Mouse (Mus musculus) heart, adult 18-20 months (tissue): Measurements from ENCODE around the gene Nr2c1. TPM values are rescaled to one million over a fixed set of nuclear protein-coding genes. Genes with fewer than 3 reads are reported as not detected.

ENCODE experiments used
- DNase-seq, 2 experiments: peaks; one replicate each; pipeline ENCODE4 v3.0.0; 2021 to 2022; ENCODE audit warnings: mixed read lengths in 1 of 2
- total RNA-seq, 2 experiments: library from RNA; stranded (reverse); gene quantifications; 2 replicates each; pipeline ENCODE4 v1.2.3; 2021

Gene Nr2c1
- total RNA-seq, 2 experiments from 2014 or later, result 5.2 to 7.3 TPM

- DNase-seq, result no peak
These were observed 8.8 kb upstream of the Nr2c1 start for GRCm38 (mm10) chr10:94138890-94139482.

- DNase-seq, result no peak
These were observed 7.4 kb upstream of the Nr2c1 start for GRCm38 (mm10) chr10:94140227-94140931.

DNA sequence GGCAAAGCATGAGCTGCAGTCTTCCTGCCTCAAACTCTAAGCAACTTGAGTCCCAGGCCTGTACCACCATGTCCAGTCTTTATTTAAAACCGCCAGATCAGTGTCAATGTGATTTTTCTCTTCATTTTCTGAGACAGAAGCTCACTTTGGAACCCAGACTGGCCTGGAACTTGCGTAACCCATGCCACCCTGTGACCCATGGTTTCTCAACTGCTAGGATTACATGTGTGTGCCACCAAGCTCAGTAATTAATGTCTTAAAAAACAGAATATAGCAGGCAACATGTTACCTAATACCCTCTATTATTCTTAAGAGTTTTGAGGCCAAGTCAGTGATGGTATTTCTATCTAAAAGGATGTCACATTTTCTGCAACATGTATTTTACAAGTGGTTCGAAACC lies 5.4 kb upstream of the Nr2c1 start:
- no peak for DNase-seq

- DNase-seq, result no peak
These were observed 3.2 kb upstream of the Nr2c1 start for GRCm38 (mm10) chr10:94144581-94144980.

- DNase-seq, result no peak
These were observed 450 bp upstream of the Nr2c1 start for GRCm38 (mm10) chr10:94147391-94147755.

DNA sequence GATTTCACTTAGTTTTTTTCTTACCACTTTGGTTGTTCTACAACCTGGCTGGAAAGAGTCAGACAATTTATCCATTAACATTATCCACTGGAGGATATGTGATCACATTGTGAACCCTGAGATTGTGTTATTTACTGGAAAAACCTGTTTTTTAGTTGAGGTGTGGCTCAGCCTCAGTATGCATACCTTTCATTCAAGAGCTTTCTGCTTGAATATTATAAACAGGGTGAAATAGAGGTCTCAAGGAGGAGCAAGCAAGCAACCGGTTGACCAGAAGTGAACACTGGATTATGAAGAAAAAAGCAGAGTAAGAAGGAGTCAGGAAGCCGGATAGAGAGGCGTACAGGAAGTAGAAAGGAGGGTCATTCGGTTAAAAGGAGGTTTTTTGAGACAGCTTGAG lies 3.7 kb downstream of the Nr2c1 start:
- no peak for DNase-seq

DNA sequence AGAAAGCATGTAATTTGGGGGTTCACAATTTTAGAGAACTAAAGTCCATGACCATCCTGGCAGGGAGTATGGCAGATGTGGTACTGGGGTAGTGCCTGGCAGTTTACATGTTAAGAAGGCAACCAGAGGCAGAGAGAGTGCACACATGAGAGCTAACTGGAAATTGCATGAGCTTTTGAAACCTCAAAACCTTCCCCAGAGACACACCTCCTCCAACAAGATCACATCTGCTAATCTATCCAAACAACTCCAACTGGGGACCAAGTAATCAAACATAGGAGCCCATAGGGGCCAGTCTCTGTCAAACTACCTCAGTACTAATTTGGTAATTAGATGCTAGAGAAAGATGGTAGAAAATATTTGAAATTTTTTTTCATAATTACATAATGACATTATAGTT lies 6.0 kb downstream of the Nr2c1 start:
- DNase-seq, result no peak

DNA sequence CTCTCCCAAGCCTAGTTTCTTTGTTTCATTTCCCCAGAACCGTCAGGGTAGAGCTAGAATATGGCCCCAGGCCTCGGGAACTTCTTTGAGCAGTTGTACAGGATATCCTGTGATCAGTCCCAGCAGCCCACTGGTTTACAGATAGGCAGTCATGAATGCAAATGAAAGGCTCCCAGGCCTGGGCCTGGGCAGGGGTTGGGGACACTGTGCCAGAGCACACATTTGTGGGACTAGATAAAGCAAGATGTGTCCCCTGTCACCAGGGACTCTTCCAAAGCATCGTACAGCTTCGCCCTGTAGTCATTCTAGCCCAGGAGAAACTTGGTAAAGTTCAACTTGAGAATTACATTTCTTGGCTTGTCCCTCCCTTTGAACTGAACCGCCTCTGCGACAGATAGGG lies 11.1 kb downstream of the Nr2c1 start:
- DNase-seq, result no peak

GRCm38 (mm10) chr10:94159406-94159805 lies 11.6 kb downstream of the Nr2c1 start:
- no peak for DNase-seq

GRCm38 (mm10) chr10:94161051-94161765 lies 13.4 kb downstream of the Nr2c1 start:
- DNase-seq, result no peak

DNA sequence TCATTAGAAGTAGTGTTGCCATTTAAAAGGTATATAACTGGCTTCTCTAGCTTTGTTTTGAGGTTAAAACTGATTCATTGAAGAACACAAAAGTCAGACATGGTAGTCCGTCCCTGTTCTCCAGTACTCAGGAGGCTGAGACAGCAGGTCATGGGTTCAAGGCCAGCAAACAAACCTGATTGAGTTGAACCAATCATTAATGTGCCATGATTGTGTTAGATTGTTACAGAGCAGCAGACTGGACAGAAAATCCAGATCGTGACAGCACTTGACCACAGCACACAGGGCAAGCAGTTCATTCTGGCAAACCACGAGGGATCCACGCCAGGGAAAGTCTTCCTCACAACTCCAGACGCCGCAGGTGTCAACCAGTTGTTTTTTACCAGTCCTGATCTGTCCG lies 14.2 kb downstream of the Nr2c1 start:
- DNase-seq, result no peak

DNA sequence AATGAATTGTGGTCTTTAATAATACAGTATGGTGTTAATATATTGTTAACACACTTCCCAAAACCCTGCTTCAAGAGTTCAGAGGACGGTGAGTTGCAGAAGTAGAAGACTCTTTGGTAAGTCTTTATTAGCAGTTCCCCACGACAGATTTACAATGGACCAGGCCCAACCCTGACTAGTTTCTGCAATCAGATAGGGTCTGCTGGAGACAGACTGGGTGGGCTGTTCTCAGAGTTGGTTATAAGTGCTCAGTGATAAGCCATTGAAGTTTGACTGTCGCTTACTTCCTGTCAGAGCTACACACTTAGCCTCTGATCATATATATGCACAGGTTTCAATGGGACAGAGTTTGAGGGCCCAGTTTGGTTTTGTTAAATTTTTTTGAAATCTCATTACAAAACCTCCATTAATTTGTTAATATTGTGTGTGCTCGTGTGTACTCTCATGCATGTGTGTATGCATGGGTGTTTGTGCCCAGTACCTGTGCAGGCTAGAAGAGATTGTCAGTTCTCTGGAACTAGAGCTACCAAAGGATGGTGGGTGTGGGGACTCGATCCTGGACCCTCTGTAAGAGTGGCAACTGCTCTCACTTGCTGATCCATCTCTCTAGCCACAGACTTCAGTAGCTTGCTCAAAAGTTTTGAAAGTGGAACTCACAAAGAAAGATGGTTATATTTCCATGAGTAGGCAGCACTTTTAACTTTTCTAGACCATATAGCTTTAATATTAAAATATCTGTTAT lies 16.5 kb downstream of the Nr2c1 start:
- no peak for DNase-seq

DNA sequence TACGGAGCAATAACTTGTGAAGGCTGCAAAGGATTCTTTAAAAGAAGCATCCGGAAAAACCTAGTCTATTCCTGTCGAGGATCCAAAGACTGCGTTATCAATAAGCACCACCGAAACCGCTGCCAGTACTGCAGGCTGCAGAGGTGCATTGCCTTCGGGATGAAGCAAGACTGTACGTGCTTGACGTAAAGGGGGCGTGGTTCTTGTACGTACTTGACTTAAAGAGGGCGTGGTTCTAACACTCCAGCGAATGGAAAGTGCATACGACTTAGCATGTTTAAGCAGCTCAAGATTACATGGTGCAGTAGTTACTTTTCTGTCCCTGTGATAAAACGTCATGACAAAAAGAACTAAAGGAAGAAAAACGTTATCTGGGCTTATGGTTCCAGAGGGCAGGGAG lies 17.6 kb downstream of the Nr2c1 start:
- no peak for DNase-seq

DNA sequence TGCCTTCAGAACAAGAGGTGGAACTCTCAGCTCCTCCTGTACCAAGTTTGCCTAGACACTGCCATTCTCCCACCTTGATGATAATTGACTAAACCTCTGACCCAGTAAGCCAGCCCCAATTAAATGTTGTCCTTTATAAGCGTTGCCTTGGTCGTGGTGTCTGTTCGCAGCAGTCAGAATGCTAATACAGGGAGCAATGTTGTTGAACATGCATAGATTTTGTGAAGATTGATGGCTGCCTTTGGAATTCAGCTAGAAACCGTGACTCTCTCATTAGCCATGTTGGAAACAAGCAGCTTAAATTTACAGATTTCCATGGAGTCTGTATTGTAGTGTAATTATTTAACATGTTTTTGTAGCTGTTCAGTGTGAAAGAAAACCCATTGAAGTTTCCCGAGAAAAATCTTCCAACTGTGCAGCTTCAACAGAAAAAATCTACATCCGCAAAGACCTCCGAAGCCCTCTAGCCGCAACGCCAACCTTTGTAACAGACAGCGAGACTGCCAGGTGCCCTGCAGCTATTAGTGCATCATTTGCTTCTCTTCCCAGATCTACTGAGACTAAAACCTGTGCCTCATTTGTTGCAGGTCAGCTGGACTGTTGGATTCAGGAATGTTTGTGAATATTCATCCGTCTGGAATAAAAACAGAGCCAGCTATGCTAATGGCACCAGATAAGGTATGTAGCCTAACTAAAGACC lies 19.4 kb downstream of the Nr2c1 start:
- DNase-seq, result no peak

- no peak for DNase-seq
These were observed 23.8 kb downstream of the Nr2c1 start for GRCm38 (mm10) chr10:94171440-94172130.

GRCm38 (mm10) chr10:94172137-94172536 lies 24.3 kb downstream of the Nr2c1 start:
- DNase-seq, result no peak

DNA sequence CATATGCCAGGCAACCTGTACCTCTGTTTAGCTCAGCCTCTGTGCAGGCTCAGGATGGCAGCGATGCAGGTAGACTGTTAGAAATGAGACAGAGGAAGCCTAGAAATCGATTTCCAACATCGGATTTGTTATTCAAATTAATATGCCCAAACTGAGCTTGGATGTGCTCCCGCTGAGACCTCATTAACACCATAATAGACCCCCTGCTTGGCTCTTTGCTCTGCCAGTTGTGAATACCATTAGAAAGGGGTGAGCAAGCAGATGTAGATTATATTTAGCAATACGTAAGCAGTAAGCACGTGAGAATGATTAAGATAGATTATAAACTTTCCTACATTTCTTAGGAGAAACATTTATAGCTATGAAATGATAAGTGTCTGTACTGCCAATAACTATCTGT lies 24.9 kb downstream of the Nr2c1 start:
- DNase-seq, result no peak

DNA sequence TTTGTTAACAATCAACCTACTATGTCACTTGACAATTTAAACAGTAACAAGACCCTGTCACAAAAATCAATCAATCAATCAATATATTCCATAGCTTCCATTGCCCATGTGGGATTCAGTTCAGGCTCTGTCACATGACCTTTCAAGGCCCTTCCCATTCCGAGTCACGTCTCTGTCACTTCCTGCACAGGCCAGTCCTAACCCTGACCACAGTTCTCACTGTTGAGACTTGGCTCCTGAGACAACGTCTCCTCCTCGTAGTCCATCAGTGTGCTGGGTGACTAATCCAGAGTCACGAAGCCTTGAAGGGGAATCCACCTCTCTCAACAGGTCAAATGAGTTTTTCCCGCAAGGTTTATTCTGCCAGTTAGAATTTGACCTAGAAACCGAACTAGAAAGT lies 26.8 kb downstream of the Nr2c1 start:
- DNase-seq, result no peak

DNA sequence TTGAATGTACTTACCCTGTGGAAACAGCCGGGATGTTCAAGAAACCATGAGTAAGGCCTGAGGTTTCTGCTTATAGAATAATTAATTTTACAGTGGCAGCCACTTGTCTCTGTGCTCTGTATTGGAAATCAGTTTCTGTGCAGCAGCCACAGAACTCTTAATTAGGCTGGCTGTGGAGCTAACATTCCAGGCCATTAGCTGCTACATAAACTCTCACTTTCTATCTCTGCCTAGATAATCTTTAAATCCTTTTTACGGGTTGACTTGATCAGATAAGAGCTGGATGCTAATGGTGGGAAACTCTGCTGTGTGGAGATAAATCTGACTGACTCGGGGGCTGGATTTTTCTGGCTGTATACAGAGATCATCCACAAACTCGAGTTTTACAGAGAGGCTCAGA lies 35.4 kb downstream of the Nr2c1 start:
- DNase-seq, result no peak

DNA sequence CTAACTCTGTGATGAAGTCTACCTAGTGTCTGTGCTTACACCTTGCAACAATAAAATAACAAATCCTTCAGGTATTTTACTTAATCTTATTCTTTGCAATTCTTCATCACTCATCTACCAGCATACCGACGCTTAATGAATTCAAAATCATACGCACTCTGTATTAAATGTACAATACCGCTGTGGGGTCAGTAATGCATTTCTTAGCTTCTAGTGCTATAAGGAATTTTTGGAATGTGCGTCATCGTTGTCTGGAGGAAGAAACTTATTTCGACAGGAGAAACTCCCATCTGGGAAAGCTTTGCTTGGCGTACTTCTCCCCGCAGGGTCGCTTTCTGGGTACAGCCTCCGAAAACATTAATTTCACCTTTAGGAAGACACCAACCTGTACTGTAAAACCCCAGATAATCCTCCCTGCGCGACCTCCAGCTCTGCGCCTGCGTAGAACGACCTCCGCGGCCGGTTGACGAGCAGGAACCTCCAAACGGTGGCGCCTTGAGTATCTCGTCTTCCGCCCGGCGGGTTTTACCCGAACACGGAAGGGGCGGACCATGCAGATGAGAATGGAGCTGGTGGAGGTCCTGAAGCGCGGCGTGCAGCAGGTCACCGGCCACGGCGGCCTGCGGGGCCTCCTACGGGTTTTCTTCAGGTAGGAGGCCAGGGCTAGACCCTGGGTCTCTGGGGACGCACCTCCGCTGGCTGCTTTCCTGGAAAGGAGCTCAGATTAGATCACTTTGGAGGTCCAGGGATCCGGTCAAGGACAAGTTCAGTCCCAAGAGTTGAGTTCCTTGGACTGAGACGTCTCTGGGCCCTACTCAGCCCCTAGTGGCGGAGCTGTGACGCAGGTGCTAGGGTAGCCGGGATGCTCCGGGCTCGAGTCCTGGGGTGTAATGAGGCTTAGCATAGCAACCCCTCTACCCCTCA lies 50.9 kb downstream of the Nr2c1 start, which contains the start of gene Ndufa12:
TSS of gene Ndufa12 (plus strand) at position 239 of the 924 bp plus-strand sequence.
- DNase-seq, result peak; percentile 96 to 99
